Mouse (Mus musculus): ENCODE measurements around the gene Hbs1l. TPM values are rescaled to one million over a fixed set of nuclear protein-coding genes. Genes with fewer than 3 reads are reported as not detected.
"Not testable (repeated sequence)": the region's sequence is repeated elsewhere in the genome, so short reads cannot be mapped to it uniquely, and the experiment has no call there.

Hbs1l gene
- polyA plus RNA-seq, 1 experiment: 12.4 TPM

DNA sequence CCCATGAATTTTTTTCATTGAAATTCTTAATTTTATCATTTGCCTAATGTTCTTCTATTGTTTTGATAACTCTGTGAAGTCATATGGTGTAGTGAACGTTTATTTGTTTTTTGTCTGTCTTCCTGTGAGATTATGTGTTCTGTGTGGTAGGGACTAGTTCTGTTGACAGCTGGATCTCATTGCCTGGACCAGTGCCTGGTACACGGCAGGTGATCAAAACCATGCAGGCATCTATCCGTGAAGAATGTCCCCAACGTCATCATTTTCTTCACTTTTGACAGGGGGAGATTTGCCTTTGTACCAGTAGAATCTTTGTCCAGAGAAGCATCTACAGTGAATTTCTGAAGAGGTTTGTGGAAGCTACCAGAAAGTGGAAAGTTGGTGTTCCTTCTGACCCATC lies 95.5 kb downstream of the Hbs1l start:
- Histone ChIP-seq H3K4me3 (replicated peaks; ENCODE audit: extremely low read depth, low read depth, low read length) (no peak overlapping the region), H3K4me1 (ENCODE audit: control insufficient read depth, insufficient read depth, low read length) (no peaks in the 10 kb centered on the region)
- TF ChIP-seq CTCF (IDR thresholded peaks at IDR 0.05; ENCODE audit: insufficient read depth, low read length) (no peak), POLR2A (IDR thresholded peaks at IDR 0.05; ENCODE audit: borderline replicate concordance, extremely low read depth, low read depth, low read length) (no peak)
- DNase-seq: no peak
- 56% methylated on average over 4 of the region's 4 CpGs for WGBS

DNA sequence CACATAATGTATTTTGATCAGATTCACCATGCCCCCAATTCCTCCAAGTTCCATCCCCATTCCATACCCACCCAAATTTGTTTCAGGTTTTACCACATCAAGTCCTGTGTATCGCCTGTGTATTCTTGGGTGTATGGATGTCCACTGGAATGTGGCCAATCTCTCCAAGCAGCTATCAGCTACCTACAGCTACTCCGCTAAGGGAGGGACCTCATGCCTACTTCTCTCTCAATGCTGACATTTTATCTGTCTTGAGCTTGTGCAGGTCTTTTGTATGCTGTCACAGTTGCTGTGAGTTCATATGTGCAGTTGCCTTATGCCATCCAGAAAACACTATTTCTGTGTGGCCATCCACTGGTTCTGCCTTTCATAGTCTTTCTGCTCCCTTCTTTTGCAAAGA lies 97.6 kb downstream of the Hbs1l start:
- DNase-seq: no peak
- WGBS: 91% methylated on average over 2 of the region's 2 CpGs
- Histone ChIP-seq H3K4me1 (ENCODE audit: control insufficient read depth, insufficient read depth, low read length) (no peaks in the 10 kb centered on the region), H3K4me3 (replicated peaks; ENCODE audit: extremely low read depth, low read depth, low read length) (no peak overlapping the region)
- no peak for TF ChIP-seq CTCF (IDR thresholded peaks at IDR 0.05; ENCODE audit: insufficient read depth, low read length)
- no peak for TF ChIP-seq POLR2A (IDR thresholded peaks at IDR 0.05; ENCODE audit: borderline replicate concordance, extremely low read depth, low read depth, low read length)

DNA sequence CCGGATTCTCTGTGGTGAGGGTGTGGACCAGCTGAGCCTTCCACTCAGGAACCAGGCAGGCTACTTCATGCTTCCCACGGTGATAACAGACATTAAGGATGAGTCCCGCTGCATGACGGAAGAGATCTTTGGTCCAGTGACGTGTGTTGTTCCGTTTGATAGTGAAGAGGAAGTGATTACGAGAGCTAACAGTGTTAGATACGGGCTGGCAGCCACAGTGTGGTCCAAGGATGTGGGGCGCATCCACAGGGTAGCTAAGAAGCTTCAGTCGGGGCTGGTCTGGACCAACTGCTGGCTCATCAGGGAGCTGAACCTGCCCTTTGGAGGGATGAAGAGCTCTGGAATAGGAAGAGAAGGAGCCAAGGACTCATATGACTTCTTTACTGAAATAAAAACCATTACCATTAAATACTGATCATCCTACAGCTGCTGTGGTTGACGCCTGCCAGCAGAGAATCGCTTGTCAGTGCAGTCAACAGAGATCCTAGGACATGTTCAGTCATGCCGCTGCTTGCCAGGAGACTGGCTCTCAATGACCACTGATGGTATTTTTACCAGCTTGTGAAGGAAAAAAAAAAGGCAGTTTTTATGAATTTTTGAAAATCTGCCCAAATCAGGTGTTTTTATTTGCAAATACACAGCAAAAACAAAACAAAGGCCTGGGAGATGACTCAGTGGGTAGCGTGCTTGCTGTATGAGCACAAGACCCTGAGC lies 99.8 kb downstream of the Hbs1l start:
- Histone ChIP-seq H3K4me3 (replicated peaks; ENCODE audit: extremely low read depth, low read depth, low read length) (no peak overlapping the region), H3K4me1 (ENCODE audit: control insufficient read depth, insufficient read depth, low read length) (no peaks in the 10 kb centered on the region)
- WGBS: 64% methylated on average over 14 of the region's 14 CpGs
- DNase-seq: no peak
- no peak for TF ChIP-seq POLR2A (IDR thresholded peaks at IDR 0.05; ENCODE audit: borderline replicate concordance, extremely low read depth, low read depth, low read length)
- TF ChIP-seq CTCF (IDR thresholded peaks at IDR 0.05; ENCODE audit: insufficient read depth, low read length): no peak

DNA sequence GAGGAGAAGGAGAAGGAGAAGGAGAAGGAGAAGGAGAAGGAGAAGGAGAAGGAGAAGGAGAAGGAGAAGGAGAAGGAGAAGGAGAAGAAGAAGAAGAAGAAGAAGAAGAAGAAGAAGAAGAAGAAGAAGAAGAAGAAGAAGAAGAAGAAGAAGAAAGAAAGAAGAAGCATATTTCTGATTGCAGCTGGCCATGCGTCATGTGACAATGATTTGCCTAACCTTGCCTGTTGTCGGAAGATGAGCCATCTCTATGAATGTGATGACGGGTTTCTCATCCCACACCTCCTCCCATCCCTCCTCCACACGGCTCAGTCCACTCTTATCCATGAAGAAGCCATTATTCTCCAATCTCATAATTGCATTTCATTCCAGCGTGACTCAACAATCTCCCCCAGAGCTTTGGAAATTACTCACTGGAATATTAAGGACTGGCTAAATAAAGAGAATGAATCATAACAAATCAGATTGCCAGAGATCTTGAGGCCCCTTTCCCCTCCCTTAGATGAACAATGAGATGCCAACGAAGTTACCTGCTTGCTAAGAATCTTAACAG lies 103.2 kb downstream of the Hbs1l start:
- not testable (repeated sequence) for H3K4me1 ChIP-seq (ENCODE audit: control insufficient read depth, insufficient read depth, low read length); H3K4me3 ChIP-seq (replicated peaks; ENCODE audit: extremely low read depth, low read depth, low read length); DNase-seq
- WGBS: 68% methylated on average over 6 of the region's 6 CpGs

DNA sequence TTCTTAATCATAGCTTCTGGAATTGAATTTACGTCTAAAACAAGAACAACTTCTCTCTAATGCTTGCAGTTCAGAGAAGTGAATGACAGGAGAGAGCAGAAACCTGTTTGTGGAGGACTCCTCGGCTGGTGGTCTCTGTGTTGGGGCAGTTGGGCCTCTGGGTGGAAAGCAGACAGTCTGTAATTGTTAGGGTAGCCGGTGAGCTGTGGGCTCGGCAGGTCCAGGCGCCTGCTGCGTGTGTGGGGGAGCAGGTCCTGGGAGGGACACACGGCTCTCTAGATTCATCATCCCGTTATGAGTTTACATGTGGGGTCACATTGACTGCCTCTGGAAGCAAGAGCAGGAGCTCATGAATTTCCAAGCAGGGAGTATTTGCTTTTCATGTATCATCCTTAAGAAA lies 103.8 kb downstream of the Hbs1l start:
- 61% methylated on average over 8 of the region's 8 CpGs for WGBS
- H3K4me1 ChIP-seq (ENCODE audit: control insufficient read depth, insufficient read depth, low read length): no peaks in the 10 kb centered on the region
- DNase-seq: no peak
- H3K4me3 ChIP-seq (replicated peaks; ENCODE audit: extremely low read depth, low read depth, low read length): no peak overlapping the region
- TF ChIP-seq CTCF (IDR thresholded peaks at IDR 0.05; ENCODE audit: insufficient read depth, low read length) (no peak), POLR2A (IDR thresholded peaks at IDR 0.05; ENCODE audit: borderline replicate concordance, extremely low read depth, low read depth, low read length) (no peak)

DNA sequence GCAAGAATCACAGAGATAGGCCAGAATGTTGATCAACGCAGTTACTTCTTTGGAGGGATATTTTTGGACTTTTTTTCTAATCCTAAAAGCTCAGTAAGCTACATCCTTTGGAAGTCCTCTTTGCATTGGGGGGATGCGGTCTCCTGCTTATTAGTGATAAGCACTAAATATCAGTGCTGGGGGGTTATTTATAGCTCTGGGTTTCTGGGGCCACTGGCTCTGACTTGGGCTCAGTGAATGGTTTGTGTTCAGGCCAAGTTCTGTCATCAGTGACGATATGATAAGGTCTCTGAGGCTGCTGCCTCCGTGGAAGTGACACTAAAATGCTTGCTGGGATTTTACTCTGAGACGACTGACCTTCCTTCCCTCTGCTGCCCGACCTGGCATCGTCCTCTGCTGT lies 104.3 kb downstream of the Hbs1l start:
- WGBS: 41% methylated on average over 7 of the region's 7 CpGs
- no peaks in the 10 kb centered on the region for H3K4me1 ChIP-seq (ENCODE audit: control insufficient read depth, insufficient read depth, low read length)
- no peak for DNase-seq
- H3K4me3 ChIP-seq (replicated peaks; ENCODE audit: extremely low read depth, low read depth, low read length): no peak overlapping the region
- TF ChIP-seq POLR2A (IDR thresholded peaks at IDR 0.05; ENCODE audit: borderline replicate concordance, extremely low read depth, low read depth, low read length): no peak
- TF ChIP-seq CTCF (IDR thresholded peaks at IDR 0.05; ENCODE audit: insufficient read depth, low read length): no peak

GRCm38 (mm10) chr10:21400453-21400852 lies 104.7 kb downstream of the Hbs1l start:
- no peak for DNase-seq
- 67% methylated on average over 2 of the region's 2 CpGs for WGBS
- Histone ChIP-seq H3K4me3 (replicated peaks; ENCODE audit: extremely low read depth, low read depth, low read length) (no peak overlapping the region), H3K4me1 (ENCODE audit: control insufficient read depth, insufficient read depth, low read length) (no peaks in the 10 kb centered on the region)
- no peak for TF ChIP-seq POLR2A (IDR thresholded peaks at IDR 0.05; ENCODE audit: borderline replicate concordance, extremely low read depth, low read depth, low read length)
- no peak for TF ChIP-seq CTCF (IDR thresholded peaks at IDR 0.05; ENCODE audit: insufficient read depth, low read length)

GRCm38 (mm10) chr10:21401259-21401658 lies 105.5 kb downstream of the Hbs1l start:
- no peaks in the 10 kb centered on the region for H3K4me1 ChIP-seq (ENCODE audit: control insufficient read depth, insufficient read depth, low read length)
- WGBS: 60% methylated on average over 4 of the region's 4 CpGs
- no peak overlapping the region for H3K4me3 ChIP-seq (replicated peaks; ENCODE audit: extremely low read depth, low read depth, low read length)
- no peak for TF ChIP-seq CTCF (IDR thresholded peaks at IDR 0.05; ENCODE audit: insufficient read depth, low read length)
- TF ChIP-seq POLR2A (IDR thresholded peaks at IDR 0.05; ENCODE audit: borderline replicate concordance, extremely low read depth, low read depth, low read length): no peak
- no peak for DNase-seq

DNA sequence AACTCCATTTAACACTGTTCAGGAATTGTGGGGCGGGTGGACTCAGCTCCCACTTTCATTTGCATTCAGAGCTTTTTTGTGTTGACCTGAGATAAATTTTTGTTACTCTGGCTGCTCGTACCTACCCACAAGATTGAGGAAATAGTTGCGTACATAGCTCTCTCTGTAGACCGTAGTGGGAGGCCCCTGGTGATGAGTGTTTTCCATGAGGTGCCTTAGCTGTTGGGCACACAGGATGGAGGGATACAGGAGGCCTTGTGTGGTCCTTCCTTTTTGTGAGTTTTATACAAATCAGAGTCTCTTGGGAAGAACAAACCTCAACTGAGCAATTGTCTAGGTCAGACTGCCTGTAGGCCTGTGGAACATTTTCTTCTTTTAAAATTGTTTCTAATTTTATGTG lies 109.0 kb downstream of the Hbs1l start:
- Histone ChIP-seq H3K4me1 (ENCODE audit: control insufficient read depth, insufficient read depth, low read length) (no peaks in the 10 kb centered on the region), H3K4me3 (replicated peaks; ENCODE audit: extremely low read depth, low read depth, low read length) (no peak overlapping the region)
- no peak for DNase-seq
- 66% methylated on average over 4 of the region's 4 CpGs for WGBS
- TF ChIP-seq POLR2A (IDR thresholded peaks at IDR 0.05; ENCODE audit: borderline replicate concordance, extremely low read depth, low read depth, low read length): no peak
- no peak for TF ChIP-seq CTCF (IDR thresholded peaks at IDR 0.05; ENCODE audit: insufficient read depth, low read length)

GRCm38 (mm10) chr10:21405707-21406534 lies 110.1 kb downstream of the Hbs1l start:
- DNase-seq: no peak
- 76% methylated on average over 11 of the region's 11 CpGs for WGBS
- no peaks in the 10 kb centered on the region for H3K4me1 ChIP-seq (ENCODE audit: control insufficient read depth, insufficient read depth, low read length)
- TF ChIP-seq POLR2A (IDR thresholded peaks at IDR 0.05; ENCODE audit: borderline replicate concordance, extremely low read depth, low read depth, low read length): no peak
- no peak for TF ChIP-seq CTCF (IDR thresholded peaks at IDR 0.05; ENCODE audit: insufficient read depth, low read length)
- no peak overlapping the region for H3K4me3 ChIP-seq (replicated peaks; ENCODE audit: extremely low read depth, low read depth, low read length)
